Mouse (Mus musculus): ENCODE results near the gene Cry2. TPM values are rescaled to one million over a fixed set of nuclear protein-coding genes. Genes with fewer than 3 reads are reported as not detected.
A peak's percentile ranks its signal among the peaks of the same experiment; 100 is the strongest.
"Not testable (repeated sequence)": the region's sequence is repeated elsewhere in the genome, so short reads cannot be mapped to it uniquely, and the experiment has no call there.

The Cry2 gene
- polyA plus RNA-seq (2016; fragmentation: Nextera tagmentation; extraction: Ambion mirVana) = 38.1 and 39.9 TPM in 2 replicates

GRCm38 (mm10) chr2:92433578-92434374, at the start of gene Cry2:
TSS of gene Cry2 (minus strand) at chr2:92434043.
- WGBS = under 1% methylated on average over 76 of the region's 76 CpGs
- ATAC-seq (ENCODE audit: low FRiP score) = peak; percentile 98
- peaks cover 50% of the 10 kb centered on the region for H3K4me1 ChIP-seq
- H3K9me3 ChIP-seq (replicated peaks) = no peaks in the 10 kb centered on the region
- peak within 1 kb of the TSS; percentile 91 for H3K9ac ChIP-seq
- peak within 1 kb of the TSS; percentile 89 for H3K4me2 ChIP-seq (replicated peaks)
- peak within 1 kb of the TSS; percentile 76 for H3K27ac ChIP-seq
- peak within 1 kb of the TSS; percentile 93 for H3K4me3 ChIP-seq
- peaks cover 5% of the 10 kb centered on the region; the same call in 1 of the 2 replicates for H3K27me3 ChIP-seq
- H3K36me3 ChIP-seq = no peaks in the 10 kb centered on the region

GRCm38 (mm10) chr2:92483505-92483904, 49.7 kb upstream of the Cry2 start:
- H3K27ac ChIP-seq = no peak overlapping the region
- WGBS = 56% methylated on average over 5 of the region's 5 CpGs
- H3K4me1 ChIP-seq = peaks cover 9% of the 10 kb centered on the region
- no peaks in the 10 kb centered on the region for H3K9me3 ChIP-seq (replicated peaks)
- no peak for ATAC-seq (ENCODE audit: low FRiP score)
- no peaks in the 10 kb centered on the region for H3K36me3 ChIP-seq
- no peak overlapping the region for H3K9ac ChIP-seq
- no peak overlapping the region for H3K4me2 ChIP-seq (replicated peaks)
- no peak overlapping the region for H3K4me3 ChIP-seq
- peaks cover 44% of the 10 kb centered on the region for H3K27me3 ChIP-seq

- no peak for ATAC-seq (ENCODE audit: low FRiP score)
- Histone ChIP-seq H3K27me3 (peaks cover 40% of the 10 kb centered on the region), H3K4me1 (peaks cover 9% of the 10 kb centered on the region), H3K4me3 (no peak overlapping the region), H3K4me2 (replicated peaks) (no peak overlapping the region), H3K36me3 (no peaks in the 10 kb centered on the region), H3K9me3 (replicated peaks) (no peaks in the 10 kb centered on the region), H3K27ac (no peak overlapping the region), H3K9ac (no peak overlapping the region)
- WGBS = 65% methylated on average over 1 of the region's 1 CpGs
Observed at GRCm38 (mm10) chr2:92482551-92482950, 48.7 kb upstream of the Cry2 start.

- 87% methylated on average over 4 of the region's 4 CpGs for WGBS
- no peak overlapping the region for H3K9ac ChIP-seq
- no peaks in the 10 kb centered on the region for H3K9me3 ChIP-seq (replicated peaks)
- no peak overlapping the region for H3K27ac ChIP-seq
- no peaks in the 10 kb centered on the region for H3K36me3 ChIP-seq
- H3K27me3 ChIP-seq = peaks cover 10% of the 10 kb centered on the region; the same call in 1 of the 2 replicates
- no peak overlapping the region for H3K4me3 ChIP-seq
- H3K4me2 ChIP-seq (replicated peaks) = no peak overlapping the region
- H3K4me1 ChIP-seq = no peaks in the 10 kb centered on the region
- ATAC-seq (ENCODE audit: low FRiP score) = no peak
Observed at GRCm38 (mm10) chr2:92478313-92478688, 44.5 kb upstream of the Cry2 start.

GRCm38 (mm10) chr2:92477672-92478312, 43.9 kb upstream of the Cry2 start:
- no peaks in the 10 kb centered on the region for H3K9me3 ChIP-seq (replicated peaks)
- H3K4me1 ChIP-seq = no peaks in the 10 kb centered on the region
- H3K4me3 ChIP-seq = no peak overlapping the region
- no peak overlapping the region for H3K27ac ChIP-seq
- H3K4me2 ChIP-seq (replicated peaks) = no peak overlapping the region
- no peak for ATAC-seq (ENCODE audit: low FRiP score)
- H3K9ac ChIP-seq = no peak overlapping the region
- no peaks in the 10 kb centered on the region for H3K36me3 ChIP-seq
- H3K27me3 ChIP-seq = peaks cover 5% of the 10 kb centered on the region; the same call in 1 of the 2 replicates
- WGBS = 73% methylated on average over 12 of the region's 12 CpGs

GRCm38 (mm10) chr2:92476580-92476979, 42.7 kb upstream of the Cry2 start:
- 85% methylated on average over 7 of the region's 7 CpGs for WGBS
- H3K9ac ChIP-seq; ATAC-seq (ENCODE audit: low FRiP score): not testable (repeated sequence)

GRCm38 (mm10) chr2:92475711-92476110, 41.9 kb upstream of the Cry2 start:
- no peak for ATAC-seq (ENCODE audit: low FRiP score)
- 57% methylated on average over 2 of the region's 2 CpGs for WGBS
- Histone ChIP-seq H3K9ac (no peak overlapping the region), H3K4me2 (replicated peaks) (no peak overlapping the region), H3K27ac (no peak overlapping the region), H3K27me3 (no peaks in the 10 kb centered on the region), H3K4me3 (no peak overlapping the region), H3K36me3 (no peaks in the 10 kb centered on the region), H3K4me1 (no peaks in the 10 kb centered on the region), H3K9me3 (replicated peaks) (no peaks in the 10 kb centered on the region)

More at GRCm38 (mm10) chr2:92476580-92476979, 42.7 kb upstream of the Cry2 start:
- H3K27ac ChIP-seq; H3K27me3 ChIP-seq; H3K9me3 ChIP-seq (replicated peaks); H3K4me3 ChIP-seq; H3K4me2 ChIP-seq (replicated peaks); H3K4me1 ChIP-seq; H3K36me3 ChIP-seq: not testable (repeated sequence)

- WGBS = 86% methylated on average over 3 of the region's 3 CpGs
- Histone ChIP-seq H3K27me3 (no peaks in the 10 kb centered on the region), H3K36me3 (no peaks in the 10 kb centered on the region), H3K27ac (no peak overlapping the region), H3K9me3 (replicated peaks) (no peaks in the 10 kb centered on the region), H3K9ac (no peak overlapping the region), H3K4me1 (no peaks in the 10 kb centered on the region), H3K4me3 (no peak overlapping the region), H3K4me2 (replicated peaks) (no peak overlapping the region)
- ATAC-seq (ENCODE audit: low FRiP score) = no peak
Observed at GRCm38 (mm10) chr2:92474920-92475319, 41.1 kb upstream of the Cry2 start.

GRCm38 (mm10) chr2:92471886-92472670, 38.2 kb upstream of the Cry2 start:
- no peaks in the 10 kb centered on the region for H3K4me1 ChIP-seq
- no peak overlapping the region for H3K27ac ChIP-seq
- 83% methylated on average over 12 of the region's 12 CpGs for WGBS
- no peak overlapping the region for H3K9ac ChIP-seq
- H3K4me2 ChIP-seq (replicated peaks) = no peak overlapping the region
- H3K4me3 ChIP-seq = no peak overlapping the region
- no peaks in the 10 kb centered on the region for H3K36me3 ChIP-seq
- no peaks in the 10 kb centered on the region for H3K9me3 ChIP-seq (replicated peaks)
- H3K27me3 ChIP-seq = no peaks in the 10 kb centered on the region
- ATAC-seq (ENCODE audit: low FRiP score) = no peak

- Histone ChIP-seq H3K9me3 (replicated peaks) (no peaks in the 10 kb centered on the region), H3K4me1 (peaks cover 3% of the 10 kb centered on the region; the same call in 1 of the 2 replicates), H3K36me3 (no peaks in the 10 kb centered on the region), H3K4me3 (no peak overlapping the region), H3K27ac (no peak overlapping the region), H3K4me2 (replicated peaks) (no peak overlapping the region), H3K27me3 (peaks cover 25% of the 10 kb centered on the region), H3K9ac (no peak overlapping the region)
- 75% methylated on average over 3 of the region's 3 CpGs for WGBS
- no peak for ATAC-seq (ENCODE audit: low FRiP score)
Observed at GRCm38 (mm10) chr2:92464690-92465089, 30.8 kb upstream of the Cry2 start.

GRCm38 (mm10) chr2:92461215-92461614, 27.4 kb upstream of the Cry2 start:
- Histone ChIP-seq H3K4me2 (replicated peaks) (no peak overlapping the region), H3K4me1 (peaks cover 32% of the 10 kb centered on the region), H3K9ac (no peak overlapping the region), H3K4me3 (no peak overlapping the region), H3K27me3 (peaks cover 25% of the 10 kb centered on the region), H3K27ac (no peak overlapping the region), H3K9me3 (replicated peaks) (no peaks in the 10 kb centered on the region), H3K36me3 (no peaks in the 10 kb centered on the region)
- 83% methylated on average over 1 of the region's 1 CpGs for WGBS
- ATAC-seq (ENCODE audit: low FRiP score) = no peak
